Mouse (Mus musculus) ES-E14 (cell line): ENCODE measurements around the gene Stim2.

Experiments used
- CHD2 ChIP-seq: IDR thresholded peaks from 2 replicates; pipeline ENCODE4 v1.6.1; 2014; ENCODE audit warnings: mild to moderate bottlenecking, low read depth, low read length, inconsistent platforms
- HCFC1 ChIP-seq: IDR thresholded peaks from 2 replicates; pipeline ENCODE4 v1.6.1; 2012; ENCODE audit warnings: low read length, inconsistent platforms, borderline replicate concordance; ENCODE audit not compliant: insufficient read depth
- ZNF384 ChIP-seq: IDR thresholded peaks from 2 replicates; pipeline ENCODE4 v1.6.1; 2012; ENCODE audit warnings: low read depth, low read length, inconsistent platforms

- TF ChIP-seq CHD2, result no peak
- TF ChIP-seq ZNF384, result no peak
- TF ChIP-seq HCFC1, result no peak
These were observed 9.3 kb downstream of the Stim2 start for GRCm38 (mm10) chr5:54007617-54008016.
